Mouse (Mus musculus): ENCODE measurements around the gene Tbce. TPM values are rescaled to one million over a fixed set of nuclear protein-coding genes. Genes with fewer than 3 reads are reported as not detected.

Tbce gene
- total and polyA plus RNA-seq, 3 experiments = 27.2 to 82.1 (median 54.4) TPM

DNA sequence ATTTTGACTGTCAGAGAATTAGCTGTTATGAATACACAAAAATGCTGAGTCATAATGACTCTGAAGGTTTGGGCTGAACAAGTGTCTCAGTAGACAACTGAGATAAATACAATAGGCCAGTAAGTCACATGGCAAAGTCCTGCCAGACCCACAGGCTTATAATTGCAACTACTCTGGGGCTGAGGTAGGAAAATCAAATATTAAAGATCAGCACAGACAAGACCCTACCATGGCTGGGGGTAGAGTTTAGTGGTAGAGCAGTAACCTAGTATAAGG is 5.4 kb downstream of the Tbce start:
- H3K9ac ChIP-seq (ENCODE audit: insufficient read depth, low read depth) = peak overlapping the region; percentile 17
- no peak overlapping the region for H3K4me3 ChIP-seq (replicated peaks in 1 of 3; ENCODE audit: low read depth in 2 of 3, low read length in 2 of 3, poor library complexity in 1 of 3)
- H3K27me3 ChIP-seq (replicated peaks) = no peaks in the 10 kb centered on the region
- H3K27ac ChIP-seq (ENCODE audit: insufficient read depth, low read depth) = peak overlapping the region; percentile 75; the same call in 1 of the 2 replicates
- in situ Hi-C loops (cut with MboI; ENCODE audit: low pct_ligation_motif_present, low pct_unique_long_range_greater_than_20kb, low sequenced_read_pairs) (no loop called here), dilution Hi-C loops (cut with MboI; ENCODE audit: extremely low pct_ligation_motif_present, extremely low pct_unique_long_range_greater_than_20kb, low sequenced_read_pairs) (no loop called here)
- peaks cover 73% of the 10 kb centered on the region for H3K79me2 ChIP-seq (replicated peaks; ENCODE audit: control insufficient read depth, extremely low read depth, insufficient read depth, poor library complexity, severe bottlenecking)
- peak; percentile 64 for DNase-seq (ENCODE audit: extremely low read depth)
- H3K4me2 ChIP-seq (ENCODE audit: insufficient read depth, low read depth, poor library complexity, severe bottlenecking) = peak overlapping the region; percentile 88
- peaks cover 5 to 31% of the 10 kb centered on the region in 2 experiments; a peak in 3 of 4 replicates for H3K4me1 ChIP-seq (ENCODE audit: control insufficient read depth in 1 of 2, insufficient read depth in 2 of 2)
- H3K9me3 ChIP-seq (replicated peaks; ENCODE audit: low read length) = no peaks in the 10 kb centered on the region
- TF ChIP-seq MAFK (IDR thresholded peaks at IDR 0.05; ENCODE audit: insufficient replicate concordance, low read length) = peak; percentile 99
- TF ChIP-seq IRF4 (IDR thresholded peaks at IDR 0.05; ENCODE audit: low read depth, low read length) = 0 out of 2 replicates have a peak, but pooled peaks have one; percentile 4
- 0 out of 2 replicates have a peak, but pooled peaks have one; percentile 57 for TF ChIP-seq JUND (conservative IDR thresholded peaks at IDR 0.05; ENCODE audit: low read depth, low read length)
- no peak for TF ChIP-seq POLR2A (IDR thresholded peaks at IDR 0.05; ENCODE audit: low read depth, low read length)
- peak; percentile 65 for TF ChIP-seq GABPA (IDR thresholded peaks at IDR 0.05; ENCODE audit: insufficient replicate concordance, low read depth, low read length)
- peaks cover 3 to 31% of the 10 kb centered on the region in 2 experiments for H3K36me3 ChIP-seq (replicated peaks in 1 of 2; ENCODE audit: control insufficient read depth in 1 of 2, insufficient read depth in 1 of 2, low read length in 1 of 2)

DNA sequence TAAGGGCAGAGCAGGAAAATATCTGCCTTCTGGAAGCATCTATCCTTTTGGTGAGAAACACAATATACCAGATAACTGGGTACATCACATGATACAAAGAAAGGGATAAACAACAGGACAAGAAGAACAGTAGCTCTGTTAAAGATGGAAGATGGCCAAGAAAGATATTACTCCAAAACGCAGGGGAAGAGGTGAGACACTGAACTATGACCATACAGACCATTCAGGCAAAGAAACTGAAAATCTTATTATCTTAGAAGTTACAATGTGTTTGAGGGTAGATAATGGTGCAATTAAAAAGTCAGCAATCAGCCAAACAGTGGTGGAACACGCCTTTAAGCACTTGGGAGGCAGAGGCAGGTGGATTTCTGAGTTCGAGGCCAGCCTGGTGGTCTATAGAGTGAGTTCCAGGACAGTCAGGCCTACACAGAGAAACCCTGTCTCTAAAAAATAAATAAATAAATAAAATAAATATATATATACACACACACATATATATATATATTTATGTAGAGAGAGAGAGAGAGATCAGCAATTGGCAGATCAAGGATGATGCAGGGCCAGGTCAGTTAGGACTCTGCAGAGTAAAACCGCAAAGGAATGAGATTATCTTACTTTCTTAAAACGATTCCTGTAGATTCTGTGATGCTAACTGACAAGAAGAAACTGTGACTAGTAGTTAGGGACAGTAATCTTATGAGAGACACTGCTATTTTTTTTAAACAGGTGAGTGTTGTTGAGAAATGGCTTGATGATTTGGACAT is 5.9 kb downstream of the Tbce start:
- in situ Hi-C loops (cut with MboI; ENCODE audit: low pct_ligation_motif_present, low pct_unique_long_range_greater_than_20kb, low sequenced_read_pairs) = no loop called here
- Histone ChIP-seq H3K9me3 (replicated peaks; ENCODE audit: low read length) (no peaks in the 10 kb centered on the region), H3K4me2 (ENCODE audit: insufficient read depth, low read depth, poor library complexity, severe bottlenecking) (no peak overlapping the region), H3K36me3 (replicated peaks in 1 of 2; ENCODE audit: control insufficient read depth in 1 of 2, insufficient read depth in 1 of 2, low read length in 1 of 2) (peaks cover 4 to 35% of the 10 kb centered on the region in 2 experiments), H3K9ac (ENCODE audit: insufficient read depth, low read depth) (peak overlapping the region; percentile 19), H3K4me3 (replicated peaks in 1 of 3; ENCODE audit: low read depth in 2 of 3, low read length in 2 of 3, poor library complexity in 1 of 3) (no peak overlapping the region), H3K4me1 (ENCODE audit: control insufficient read depth in 1 of 2, insufficient read depth in 2 of 2) (peaks cover 5 to 31% of the 10 kb centered on the region in 2 experiments; a peak in 3 of 4 replicates), H3K27ac (ENCODE audit: insufficient read depth, low read depth) (no peak overlapping the region; the same call in 1 of the 2 replicates), H3K79me2 (replicated peaks; ENCODE audit: control insufficient read depth, extremely low read depth, insufficient read depth, poor library complexity, severe bottlenecking) (peaks cover 68% of the 10 kb centered on the region), H3K27me3 (replicated peaks) (no peaks in the 10 kb centered on the region)
- TF ChIP-seq MXI1 (IDR thresholded peaks at IDR 0.05; ENCODE audit: low read depth, low read length) (no peak), ZC3H11A (IDR thresholded peaks at IDR 0.05; ENCODE audit: low read depth, low read length) (no peak), CHD2 (IDR thresholded peaks at IDR 0.05; ENCODE audit: low read length) (no peak), ELF1 (IDR thresholded peaks at IDR 0.05; ENCODE audit: low read depth, low read length) (no peak)
- dilution Hi-C loops (cut with MboI; ENCODE audit: extremely low pct_ligation_motif_present, extremely low pct_unique_long_range_greater_than_20kb, low sequenced_read_pairs) = no loop called here
- DNase-seq (ENCODE audit: extremely low read depth) = no peak

DNA sequence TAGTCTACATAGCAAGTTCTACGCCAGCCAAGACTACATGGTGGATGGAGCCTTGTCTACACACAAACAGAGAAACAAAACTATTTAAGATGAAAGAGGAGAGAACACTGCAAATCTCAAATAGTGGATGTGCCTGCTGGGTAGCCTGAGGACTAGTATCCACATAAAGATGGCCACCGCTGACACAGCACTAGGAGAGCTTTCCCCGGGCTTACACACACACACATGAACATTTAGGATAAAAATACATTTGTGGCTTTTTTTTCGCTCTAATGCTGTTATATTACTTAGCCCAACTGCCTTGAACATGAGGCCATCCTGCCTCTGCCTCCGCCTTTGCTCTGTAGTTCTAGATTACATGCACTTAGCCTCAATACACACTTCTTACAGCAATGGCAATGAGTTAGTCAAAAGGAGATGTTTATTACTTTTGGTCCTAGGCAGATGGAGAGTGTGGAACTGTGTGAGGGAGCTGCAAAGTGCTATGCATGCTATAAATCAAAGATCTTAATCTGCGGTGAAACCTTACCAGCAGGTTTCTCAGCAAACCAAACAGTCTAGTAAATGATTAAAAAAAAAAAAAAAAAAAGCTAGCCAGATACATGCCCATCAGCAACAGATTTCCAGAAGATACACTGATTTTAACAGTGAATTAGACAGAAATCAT is 13.2 kb downstream of the Tbce start:
- H3K27ac ChIP-seq (ENCODE audit: insufficient read depth, low read depth) = no peak overlapping the region
- no peak overlapping the region for H3K4me2 ChIP-seq (ENCODE audit: insufficient read depth, low read depth, poor library complexity, severe bottlenecking)
- TF ChIP-seq HCFC1 (IDR thresholded peaks at IDR 0.05; ENCODE audit: low read depth, low read length) = no peak
- peaks cover 25 to 48% of the 10 kb centered on the region in 2 experiments for H3K36me3 ChIP-seq (replicated peaks in 1 of 2; ENCODE audit: control insufficient read depth in 1 of 2, insufficient read depth in 1 of 2, low read length in 1 of 2)
- no peaks in the 10 kb centered on the region for H3K9me3 ChIP-seq (replicated peaks; ENCODE audit: low read length)
- no peak overlapping the region for H3K4me3 ChIP-seq (replicated peaks in 1 of 3; ENCODE audit: low read depth in 2 of 3, low read length in 2 of 3, poor library complexity in 1 of 3)
- no peaks in the 10 kb centered on the region for H3K4me1 ChIP-seq (ENCODE audit: control insufficient read depth in 1 of 2, insufficient read depth in 2 of 2)
- no peak overlapping the region for H3K9ac ChIP-seq (ENCODE audit: insufficient read depth, low read depth)
- H3K27me3 ChIP-seq (replicated peaks) = no peaks in the 10 kb centered on the region
- DNase-seq (ENCODE audit: extremely low read depth) = no peak
- H3K79me2 ChIP-seq (replicated peaks; ENCODE audit: control insufficient read depth, extremely low read depth, insufficient read depth, poor library complexity, severe bottlenecking) = peaks cover 10% of the 10 kb centered on the region; the same call in 1 of the 2 replicates
- in situ Hi-C loops (cut with MboI; ENCODE audit: low pct_ligation_motif_present, low pct_unique_long_range_greater_than_20kb, low sequenced_read_pairs) (no loop called here), dilution Hi-C loops (cut with MboI; ENCODE audit: extremely low pct_ligation_motif_present, extremely low pct_unique_long_range_greater_than_20kb, low sequenced_read_pairs) (no loop called here)
